Mouse (Mus musculus) adrenal gland, postnatal 36 days (tissue): Measurements from ENCODE around the gene Lnpep. TPM values are rescaled to one million over a fixed set of nuclear protein-coding genes. Genes with fewer than 3 reads are reported as not detected.
A peak's percentile ranks its signal among the peaks of the same experiment; 100 is the strongest.
"Not testable (repeated sequence)": the region's sequence is repeated elsewhere in the genome, so short reads cannot be mapped to it uniquely, and the experiment has no call there.

Experiments
- DNase-seq, 2 experiments: peaks; one replicate each; pipeline ENCODE4 v3.0.0; 2021; ENCODE audit warnings: mixed read lengths in 1 of 2
- total RNA-seq, 2 experiments: library from RNA; stranded (reverse); gene quantifications; 2 replicates each; pipeline ENCODE4 v1.2.3; 2021

The Lnpep gene
- total RNA-seq, 2 experiments from 2014 or later: 120 to 150 TPM

GRCm38 (mm10) chr17:17609523-17609922 lies 15.3 kb downstream of the Lnpep start:
- peak in 1 of 2 experiments; percentile 28 for DNase-seq

DNA sequence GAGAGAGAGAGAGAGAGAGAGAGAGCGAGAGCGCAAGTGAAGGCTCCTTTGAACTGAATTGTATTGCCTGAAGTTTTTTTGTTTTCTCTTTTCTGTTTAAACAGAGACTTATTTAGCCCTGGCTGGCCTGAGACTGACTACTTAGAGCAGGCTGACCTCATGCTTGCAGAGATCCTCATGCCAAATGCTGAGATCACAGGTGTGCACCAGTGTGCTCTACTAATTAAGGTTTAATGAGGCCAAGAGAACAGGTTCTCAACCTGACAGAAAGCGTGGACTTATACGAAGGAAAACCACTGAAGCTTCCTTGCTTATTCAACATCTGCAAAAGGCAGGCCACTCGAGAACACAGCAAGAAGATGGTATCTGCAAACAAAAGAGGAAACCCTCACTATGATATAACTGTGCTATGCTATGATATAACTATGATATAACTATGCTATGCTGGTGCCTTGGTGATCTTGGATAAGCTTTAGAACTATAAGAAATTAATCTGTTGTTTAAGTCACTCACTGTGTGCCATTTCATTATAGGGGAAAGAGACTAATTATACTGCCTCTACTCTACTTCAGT lies 16.3 kb downstream of the Lnpep start:
- DNase-seq: no peak

DNA sequence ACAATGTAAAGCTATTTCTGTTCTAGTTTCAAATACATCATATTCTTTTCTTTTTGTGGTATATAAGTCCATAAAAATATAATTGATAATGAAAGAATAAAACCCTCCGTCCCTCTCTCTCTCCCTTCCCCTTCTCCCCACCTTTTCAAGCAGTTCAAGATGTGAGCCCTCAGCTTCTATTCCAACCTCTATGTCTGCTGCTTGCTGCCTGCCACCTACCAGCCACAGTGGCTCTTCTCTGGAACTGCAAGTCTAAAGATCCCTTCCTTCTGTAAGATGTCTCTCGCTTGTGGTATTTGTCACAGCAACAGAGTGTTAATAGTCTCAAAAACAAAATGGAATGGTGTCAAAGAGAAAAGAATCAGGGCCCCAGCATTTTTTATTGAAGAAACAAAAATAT lies 20.3 kb downstream of the Lnpep start:
- no peak for DNase-seq

GRCm38 (mm10) chr17:17603609-17604008 lies 21.2 kb downstream of the Lnpep start:
- no peak for DNase-seq

DNA sequence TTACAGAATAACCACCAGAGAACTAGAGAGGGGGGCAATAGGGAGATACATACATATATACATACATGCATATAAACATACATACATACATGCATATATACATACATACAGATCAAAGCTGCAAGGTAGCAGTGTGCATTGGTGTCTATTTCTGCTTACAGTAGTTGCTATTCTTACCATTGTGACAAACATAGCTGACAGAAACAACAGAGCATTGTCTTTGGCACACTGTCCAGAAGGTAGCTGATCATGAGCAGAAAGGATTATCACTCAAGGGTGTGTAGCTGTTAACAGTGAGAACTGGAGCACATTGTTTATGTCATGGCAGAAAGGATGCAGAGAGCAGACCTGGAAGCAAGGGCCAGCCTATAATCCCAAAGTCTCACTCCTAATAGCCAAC lies 22.1 kb downstream of the Lnpep start:
- no peak for DNase-seq

DNA sequence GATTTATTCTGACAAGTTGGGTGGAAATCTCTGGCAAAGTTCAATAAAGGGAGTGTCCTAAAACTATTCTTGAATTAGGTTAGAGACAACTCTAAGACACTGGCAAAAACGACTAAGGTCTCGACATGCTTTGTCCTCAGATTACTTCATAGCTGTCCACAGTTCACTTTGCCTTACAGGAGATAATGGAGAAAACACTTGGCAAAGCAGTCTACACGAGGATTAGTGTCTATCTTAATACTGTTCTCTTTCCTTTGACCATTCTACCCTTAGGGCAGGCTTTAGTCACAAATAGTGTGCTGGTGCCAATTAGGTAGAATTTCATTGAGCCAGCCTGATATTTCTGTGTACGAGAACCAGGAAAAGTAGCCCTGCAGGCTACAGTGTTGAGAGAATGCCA lies 22.5 kb downstream of the Lnpep start:
- no peak for DNase-seq

- peak; percentile 94 to 97 for DNase-seq
Observed at GRCm38 (mm10) chr17:17600804-17601252, 24.0 kb downstream of the Lnpep start.

DNA sequence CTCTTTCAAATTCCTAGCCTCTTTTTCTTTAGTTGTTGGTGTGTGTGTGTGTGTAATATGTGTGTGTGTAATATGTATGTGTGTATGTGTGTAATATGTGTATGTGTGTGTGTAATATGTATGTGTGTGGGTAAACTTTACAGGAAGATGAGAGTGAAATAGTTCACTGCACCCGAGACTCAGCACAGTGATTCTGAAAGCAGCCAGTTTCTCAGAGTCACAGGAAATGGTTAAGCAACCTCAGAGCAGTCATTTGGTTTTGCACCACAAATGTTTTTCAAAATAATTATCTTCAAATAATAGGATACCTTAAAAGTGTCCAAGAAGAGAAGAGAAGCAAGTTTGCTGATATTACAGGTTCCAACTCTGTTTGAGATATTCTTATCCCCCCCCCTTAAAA lies 24.8 kb downstream of the Lnpep start:
- DNase-seq: no peak

GRCm38 (mm10) chr17:17598355-17598754 lies 26.5 kb downstream of the Lnpep start:
- DNase-seq: no peak

GRCm38 (mm10) chr17:17592926-17593325 lies 31.9 kb downstream of the Lnpep start:
- DNase-seq: peak in 1 of 2 experiments; percentile 16

- DNase-seq: no peak
Observed at GRCm38 (mm10) chr17:17587333-17588047, 37.4 kb downstream of the Lnpep start.

DNA sequence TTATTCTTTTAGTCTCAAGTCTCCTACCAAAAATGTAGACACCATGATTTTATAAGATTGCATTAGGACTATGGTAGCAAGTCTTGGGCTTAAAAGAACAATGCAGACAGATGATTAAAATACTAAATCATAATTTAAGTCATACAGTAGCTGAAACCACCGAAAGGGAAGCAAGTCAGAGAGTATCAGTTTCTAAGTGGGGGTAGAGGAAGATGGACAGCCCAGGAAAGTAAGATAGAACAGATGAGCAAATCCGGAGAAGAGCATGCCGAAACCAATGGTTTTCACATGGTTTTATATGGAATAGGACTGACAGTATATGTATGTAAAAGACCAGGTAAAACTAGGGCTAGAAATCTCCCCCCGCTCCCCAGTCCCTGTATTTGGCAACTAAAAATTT lies 39.7 kb downstream of the Lnpep start:
- DNase-seq: no peak

DNA sequence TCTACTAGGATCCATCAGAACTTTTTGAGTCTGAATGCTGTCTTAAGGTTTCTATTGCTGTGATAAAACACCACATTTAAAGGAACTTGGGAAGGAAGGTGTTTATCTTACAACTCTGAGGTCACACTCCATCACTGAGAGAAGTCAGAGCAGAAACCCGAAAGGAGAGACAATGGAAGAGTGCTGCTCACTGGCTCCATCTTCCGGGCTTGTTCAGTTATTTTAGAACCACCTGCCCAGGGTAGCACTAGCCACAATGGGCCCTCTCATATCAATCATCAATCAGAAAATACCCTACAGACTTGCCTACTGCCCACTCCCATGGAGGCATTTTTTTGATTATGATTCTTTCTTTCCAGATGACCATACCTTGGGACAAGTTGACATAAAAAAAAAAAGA lies 41.0 kb downstream of the Lnpep start:
- no peak for DNase-seq

- DNase-seq: no peak
Observed at GRCm38 (mm10) chr17:17581234-17581633, 43.6 kb downstream of the Lnpep start.

GRCm38 (mm10) chr17:17576399-17576798 lies 48.5 kb downstream of the Lnpep start:
- no peak for DNase-seq

- peak in 1 of 2 experiments; percentile 21 for DNase-seq
Observed at GRCm38 (mm10) chr17:17567071-17567470, 57.8 kb downstream of the Lnpep start.

- no peak for DNase-seq
Observed at GRCm38 (mm10) chr17:17548958-17549357, 75.9 kb downstream of the Lnpep start.

DNA sequence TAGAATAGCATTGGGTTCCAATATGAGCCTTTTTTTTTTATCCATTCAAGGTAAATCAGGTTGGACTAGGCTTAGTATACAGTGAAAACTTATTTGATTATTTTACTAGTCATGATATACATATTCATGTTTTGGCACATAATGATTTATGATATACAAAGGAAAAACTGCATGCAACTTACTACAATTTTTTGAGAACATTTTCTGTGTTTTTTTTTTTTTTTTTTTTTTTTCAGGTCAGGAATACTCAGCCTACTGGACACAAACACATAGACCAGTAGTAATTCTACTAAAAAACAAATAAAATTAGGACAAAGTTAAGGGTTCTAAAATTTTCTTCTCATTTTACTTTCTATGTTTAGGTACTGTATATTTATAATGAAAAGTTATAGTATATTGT lies 93.5 kb downstream of the Lnpep start:
- no peak for DNase-seq

- DNase-seq: no peak
Observed at GRCm38 (mm10) chr17:17516384-17517016, 108.3 kb downstream of the Lnpep start.

DNA sequence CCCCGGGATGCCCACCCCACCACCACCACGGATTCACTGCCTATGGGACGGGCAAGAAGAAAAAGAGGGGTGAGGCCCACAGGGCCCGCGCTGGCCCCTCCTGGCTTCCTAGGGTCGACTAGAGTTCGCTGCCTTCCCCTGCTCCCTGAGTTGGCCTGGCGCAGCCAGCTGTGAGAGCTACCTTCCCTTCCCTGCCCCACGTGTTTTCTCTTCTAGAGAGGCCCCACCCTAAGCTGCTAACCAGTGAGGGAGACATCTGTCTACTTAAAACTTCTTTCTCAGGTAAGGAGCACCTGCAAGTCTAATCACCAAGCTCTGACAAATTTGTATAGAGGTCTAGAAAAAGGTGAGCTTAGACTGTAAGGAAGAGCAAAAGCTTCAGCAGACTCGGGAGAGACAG lies 118.2 kb downstream of the Lnpep start:
- DNase-seq: no peak

- no peak for DNase-seq
Observed at GRCm38 (mm10) chr17:17499278-17499677, 125.6 kb downstream of the Lnpep start.

GRCm38 (mm10) chr17:17498848-17499247 lies 126.0 kb downstream of the Lnpep start:
- no peak for DNase-seq

DNA sequence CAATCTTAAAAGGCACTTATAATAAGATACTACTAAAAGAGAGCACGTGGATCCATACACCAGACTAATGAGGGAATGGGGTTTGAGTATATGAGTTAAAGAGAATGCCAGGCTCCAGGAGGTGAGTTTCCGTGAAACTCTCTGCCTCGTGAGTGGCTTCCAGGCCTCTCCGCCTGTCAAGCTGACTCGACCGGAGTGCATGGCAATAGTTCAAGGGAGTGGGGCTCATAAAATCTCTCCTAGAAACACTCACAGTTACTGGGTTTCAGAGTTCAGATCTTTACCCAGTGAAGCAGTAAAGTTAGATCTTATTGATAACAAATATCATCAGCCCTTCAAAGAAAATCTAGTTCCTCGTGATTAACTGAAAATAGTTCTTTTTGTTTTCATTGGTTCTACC lies 128.1 kb downstream of the Lnpep start:
- DNase-seq: no peak

DNA sequence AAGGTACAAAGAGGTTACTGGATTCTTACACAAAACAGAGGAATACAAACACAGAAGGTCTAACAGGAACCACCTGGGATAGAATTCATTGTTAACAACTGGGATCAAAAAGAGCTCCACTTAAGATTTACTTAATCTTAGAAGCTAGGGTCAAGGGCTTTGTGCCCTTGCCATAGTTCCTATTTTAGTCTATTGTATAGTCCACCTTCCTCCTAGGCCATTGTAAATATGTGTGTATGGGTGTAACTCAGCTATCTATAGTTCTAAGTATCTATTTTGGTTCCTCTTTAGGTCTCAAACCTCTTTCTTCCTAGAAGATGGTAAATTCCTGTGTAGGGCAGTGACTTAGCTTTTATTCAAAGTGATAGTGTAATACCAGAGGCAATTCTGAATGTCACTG lies 128.6 kb downstream of the Lnpep start:
- DNase-seq: not testable (repeated sequence)
